Mouse (Mus musculus) forebrain, postnatal 0 days (tissue): Measurements from ENCODE around the gene Srpr. TPM values are rescaled to one million over a fixed set of nuclear protein-coding genes. Genes with fewer than 3 reads are reported as not detected.

Source experiments
- ATAC-seq: fragments of 200-750 bp; cut with Nextera tagmentation; 2 replicates; pipeline ENCODE4 v1.8.0; 2017; ENCODE audit warnings: mild to moderate bottlenecking, moderate library complexity
- DNase-seq: peaks from one replicate; pipeline ENCODE4 v3.0.0-alpha.2; 2015
- H3K27ac ChIP-seq: fragments of 300-500 bp; sonication (generic); 2 replicates; pipeline ENCODE4 v1.5.1; 2014; ENCODE audit warnings: low read depth, mild to moderate bottlenecking, antibody characterized with exemption, low read length, moderate library complexity, mixed read lengths
- H3K27me3 ChIP-seq: fragments of 300-500 bp; sonication (generic); 2 replicates; pipeline ENCODE4 v1.6.1; 2014; ENCODE audit warnings: mild to moderate bottlenecking, low read length, mixed read lengths; ENCODE audit not compliant: insufficient read depth
- H3K36me3 ChIP-seq: fragments of 300-500 bp; sonication (generic); 2 replicates; pipeline ENCODE4 v1.6.1; 2014; ENCODE audit warnings: mild to moderate bottlenecking, moderate library complexity; ENCODE audit not compliant: insufficient read depth
- H3K4me1 ChIP-seq: fragments of 300-500 bp; sonication (generic); 2 replicates; pipeline ENCODE4 v1.6.1; 2014; ENCODE audit warnings: antibody characterized with exemption; ENCODE audit not compliant: insufficient read depth
- H3K4me2 ChIP-seq: fragments of 300-500 bp; sonication (generic); 2 replicates; pipeline ENCODE4 v1.6.1; 2014; ENCODE audit warnings: low read depth, mild to moderate bottlenecking, moderate library complexity
- H3K4me3 ChIP-seq: fragments of 300-500 bp; sonication (generic); 2 replicates; pipeline ENCODE4 v1.5.1; 2014; ENCODE audit warnings: low read depth, low read length, mixed read lengths
- H3K9ac ChIP-seq: fragments of 300-500 bp; sonication (generic); 2 replicates; pipeline ENCODE4 v1.6.1; 2014; ENCODE audit warnings: mild to moderate bottlenecking
- H3K9me3 ChIP-seq: fragments of 300-500 bp; sonication (generic); 2 replicates; pipeline ENCODE4 v1.6.1; 2016; ENCODE audit warnings: low read length
- CTCF ChIP-seq: sonication (generic); IDR thresholded peaks from 2 replicates; pipeline ENCODE4 v1.5.1; 2016; ENCODE audit warnings: antibody characterized with exemption, control low read depth, low read depth
- WGBS: fragments of 180-500 bp; shearing (Covaris S2); extraction: QIAGEN DNeasy Blood & Tissue Kit; methylation state at CpG from one replicate; pipeline ENCODE4 v1.1.7; 2014; 5-methylcytosine and 5-hydroxymethylcytosine counted together
- polyA plus RNA-seq: library from polyadenylated mRNA; unstranded; fragments of >200 nt; fragmentation: Nextera tagmentation; extraction: Ambion mirVana; gene quantifications from 2 replicates; pipeline ENCODE4 v1.2.1, GENCODE M21; 2015
- total RNA-seq: library from RNA; depleted of rRNA; stranded (reverse); fragments of >200 nt; gene quantifications from 2 replicates; pipeline ENCODE4 v1.2.3, GENCODE M21; 2014

The Srpr gene
- total and polyA plus RNA-seq, 2 experiments from 2014 or later = 37.6 to 45.7 TPM

DNA sequence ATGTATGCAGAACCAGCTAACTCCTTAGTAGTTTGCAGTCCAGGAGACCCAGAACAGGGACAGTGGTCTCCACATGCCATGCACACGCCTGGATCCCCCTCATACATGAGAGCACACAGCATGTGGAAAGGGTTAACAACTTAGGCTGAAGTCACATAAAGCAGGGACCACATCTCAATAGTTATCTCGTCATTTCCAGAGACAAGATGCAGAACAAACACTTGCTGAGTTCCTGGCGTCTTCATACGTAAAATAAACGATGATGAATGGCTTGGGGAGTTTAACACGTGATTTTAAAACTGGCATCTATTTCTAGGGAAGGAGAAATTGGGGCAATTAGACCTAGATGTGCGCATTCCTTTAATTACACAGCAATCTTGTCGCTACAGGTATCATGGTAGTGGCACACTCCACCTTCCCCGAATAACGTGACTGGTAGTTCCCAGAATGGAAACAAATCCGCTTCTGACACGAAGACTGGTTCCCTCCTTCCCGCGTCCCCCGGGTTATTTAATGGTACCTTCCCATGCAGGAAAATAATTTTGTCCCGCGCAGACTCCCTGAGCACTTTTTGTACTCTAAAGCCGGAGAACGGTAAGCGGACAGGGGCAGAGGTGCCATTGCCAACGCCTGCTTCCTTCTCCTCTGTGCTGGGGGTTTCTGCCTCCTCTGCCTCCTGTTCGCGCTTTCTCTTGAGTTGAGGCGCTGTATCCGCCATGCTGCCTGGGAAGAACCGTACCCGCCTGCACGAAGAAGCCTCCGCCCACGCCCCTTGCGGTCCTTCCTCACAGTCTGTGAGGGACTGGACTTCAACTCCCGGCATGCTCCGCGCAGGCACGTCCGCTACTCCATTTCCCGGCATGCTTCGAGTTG is 24.5 kb upstream of the Srpr start, which contains the start of gene Dcps:
TSS of gene Dcps (minus strand) at position 811 of the 873 bp plus-strand sequence.
- Histone ChIP-seq H3K36me3 (peaks cover 6% of the 10 kb centered on the region), H3K4me1 (no peaks in the 10 kb centered on the region), H3K27me3 (no peaks in the 10 kb centered on the region), H3K4me2 (peak within 1 kb of the TSS; percentile 81), H3K9ac (peak within 1 kb of the TSS; percentile 62), H3K27ac (peak within 1 kb of the TSS; percentile 89), H3K9me3 (no peaks in the 10 kb centered on the region), H3K4me3 (peak within 1 kb of the TSS; percentile 51)
- TF ChIP-seq CTCF = peak; percentile 64
- WGBS = under 1% methylated on average over 38 of the region's 38 CpGs
- peak; percentile 98 for ATAC-seq
- DNase-seq = peak; percentile 97

DNA sequence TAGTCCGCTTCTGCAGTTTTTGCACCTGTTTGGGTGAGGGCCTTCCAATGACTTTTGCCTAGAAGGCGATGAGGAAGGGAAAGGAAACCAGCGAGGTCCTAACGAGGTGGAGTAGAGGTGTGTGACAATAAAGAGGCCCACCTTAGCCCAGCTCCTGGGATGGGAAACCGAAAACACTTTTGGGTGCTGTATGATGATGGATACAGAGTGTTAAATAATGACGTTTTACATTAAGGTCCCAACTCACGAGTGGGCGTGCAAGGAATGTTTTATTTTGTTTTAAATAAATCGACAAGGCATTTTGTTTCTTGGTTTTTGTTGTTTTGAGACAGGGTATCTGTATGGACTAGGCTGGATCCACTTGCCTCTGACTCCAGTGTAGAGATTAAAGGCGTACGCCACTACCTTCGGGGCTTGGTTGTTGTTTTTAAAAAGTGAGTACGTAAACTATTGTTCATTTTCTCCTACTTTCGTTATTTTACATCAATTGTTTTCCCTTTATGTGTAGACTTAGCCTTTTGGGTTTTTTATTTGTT is 23.8 kb upstream of the Srpr start:
- Histone ChIP-seq H3K4me3 (peak overlapping the region; percentile 51), H3K27ac (peak overlapping the region; percentile 89), H3K4me1 (no peaks in the 10 kb centered on the region), H3K36me3 (no peaks in the 10 kb centered on the region), H3K4me2 (peak overlapping the region; percentile 81), H3K9ac (peak overlapping the region; percentile 62), H3K27me3 (no peaks in the 10 kb centered on the region), H3K9me3 (no peaks in the 10 kb centered on the region)
- WGBS = 43% methylated on average over 14 of the region's 14 CpGs
- ATAC-seq (no peak; the same call in 1 of the 2 replicates), DNase-seq (no peak)
- no peak for TF ChIP-seq CTCF

DNA sequence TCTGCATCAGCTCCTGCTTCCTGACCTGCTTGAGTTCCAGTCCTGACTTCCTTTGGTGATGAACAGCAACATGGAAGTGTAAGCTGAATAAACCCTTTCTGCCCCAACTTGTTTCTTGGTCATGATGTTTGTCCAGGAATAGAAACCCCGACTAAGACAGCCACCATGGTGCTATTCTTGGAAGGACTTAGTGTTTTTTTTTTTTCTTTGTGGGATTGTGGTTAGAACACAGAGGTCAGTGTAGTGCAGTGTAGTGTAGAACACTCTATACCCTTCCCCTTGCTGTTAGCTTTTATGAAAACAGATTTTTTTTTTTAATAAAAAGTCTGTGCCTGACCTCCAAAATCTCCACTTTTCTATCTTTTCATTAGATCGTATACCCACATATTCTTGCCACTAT is 17.1 kb upstream of the Srpr start:
- H3K4me3 ChIP-seq = no peak overlapping the region
- H3K4me2 ChIP-seq = no peak overlapping the region
- 84% methylated on average over 2 of the region's 2 CpGs for WGBS
- H3K9ac ChIP-seq = no peak overlapping the region
- DNase-seq = no peak
- H3K9me3 ChIP-seq = no peaks in the 10 kb centered on the region
- no peak for TF ChIP-seq CTCF
- no peaks in the 10 kb centered on the region for H3K36me3 ChIP-seq
- no peaks in the 10 kb centered on the region for H3K27me3 ChIP-seq
- no peak overlapping the region for H3K27ac ChIP-seq
- H3K4me1 ChIP-seq = no peaks in the 10 kb centered on the region
- ATAC-seq = no peak

DNA sequence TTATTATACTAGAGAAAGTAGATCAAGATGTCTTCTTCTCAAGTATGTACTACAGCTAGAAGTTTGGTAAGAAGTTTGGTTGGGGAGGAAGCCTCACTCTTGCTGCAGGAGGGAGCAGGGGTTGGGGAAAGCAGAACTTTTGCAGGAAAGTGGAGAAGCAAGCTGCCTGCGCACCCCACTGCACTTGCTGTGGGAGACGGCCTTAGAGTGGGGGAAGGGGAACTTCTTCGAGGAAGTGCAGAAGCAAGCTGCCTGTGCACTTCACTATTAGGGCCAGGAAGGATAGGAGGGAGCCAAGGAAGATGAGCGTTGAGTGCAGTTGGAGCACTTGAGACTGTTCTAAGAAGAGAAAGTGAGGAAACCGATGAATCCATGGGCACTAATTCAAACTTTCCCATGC is 16.6 kb upstream of the Srpr start:
- Histone ChIP-seq H3K36me3 (no peaks in the 10 kb centered on the region), H3K27ac (no peak overlapping the region), H3K9ac (no peak overlapping the region), H3K9me3 (no peaks in the 10 kb centered on the region), H3K27me3 (no peaks in the 10 kb centered on the region), H3K4me1 (no peaks in the 10 kb centered on the region), H3K4me2 (no peak overlapping the region), H3K4me3 (no peak overlapping the region)
- no peak for ATAC-seq
- no peak for DNase-seq
- WGBS = 67% methylated on average over 5 of the region's 5 CpGs
- no peak for TF ChIP-seq CTCF

DNA sequence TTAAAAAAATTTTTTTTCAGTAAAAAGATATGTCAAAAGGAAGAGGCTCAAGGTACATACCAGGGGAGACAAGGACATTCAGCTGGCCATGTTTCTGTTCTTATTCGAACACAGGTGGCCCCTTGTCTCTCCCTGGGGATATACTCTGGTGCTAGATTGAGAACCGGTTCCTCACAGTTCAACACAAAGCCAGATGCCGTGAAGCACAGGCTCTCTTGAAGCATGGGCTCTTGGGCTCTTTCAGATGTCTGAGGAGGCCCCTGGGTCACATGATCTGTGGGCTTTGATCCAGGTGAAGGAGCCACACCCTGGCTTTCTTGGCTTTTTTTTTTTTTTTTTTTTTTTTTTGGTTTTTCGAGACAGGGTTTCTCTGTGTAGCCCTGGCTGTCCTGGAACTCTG is 13.5 kb upstream of the Srpr start:
- no peaks in the 10 kb centered on the region for H3K27me3 ChIP-seq
- H3K9me3 ChIP-seq = no peaks in the 10 kb centered on the region
- no peak overlapping the region for H3K9ac ChIP-seq
- no peak for TF ChIP-seq CTCF
- ATAC-seq = no peak
- H3K4me2 ChIP-seq = no peak overlapping the region
- no peaks in the 10 kb centered on the region for H3K4me1 ChIP-seq
- no peak for DNase-seq
- H3K36me3 ChIP-seq = no peaks in the 10 kb centered on the region
- WGBS = 90% methylated on average over 4 of the region's 4 CpGs
- H3K4me3 ChIP-seq = no peak overlapping the region
- H3K27ac ChIP-seq = no peak overlapping the region

DNA sequence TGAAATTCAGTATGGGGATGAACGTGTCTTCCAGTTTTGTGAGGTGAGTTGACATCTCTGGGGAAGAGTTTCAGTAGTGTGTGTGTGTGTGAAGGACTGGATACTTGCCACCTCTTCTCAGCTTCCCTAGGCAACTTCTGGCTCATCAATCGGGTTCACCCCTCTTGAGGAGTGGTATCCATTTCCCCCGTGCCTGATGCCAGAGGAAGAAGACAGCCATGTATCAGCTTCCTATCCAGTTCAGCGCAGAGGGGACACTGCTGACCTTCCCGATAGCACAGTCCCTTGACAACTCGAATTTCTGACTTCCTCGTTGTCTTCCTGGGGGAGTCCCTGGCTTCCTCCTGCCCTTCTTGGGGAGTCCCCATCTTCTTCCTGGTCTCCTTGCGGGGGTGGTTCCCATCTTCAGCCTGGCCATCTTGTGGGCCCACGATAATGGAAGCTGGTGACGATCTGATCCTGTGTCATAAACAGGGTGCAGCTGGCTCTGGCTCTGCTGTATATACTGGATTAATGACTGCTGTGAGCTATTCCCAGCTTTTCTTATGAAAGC is 12.5 kb upstream of the Srpr start:
- WGBS = 90% methylated on average over 10 of the region's 10 CpGs
- no peak overlapping the region for H3K4me2 ChIP-seq
- ATAC-seq = no peak

DNA sequence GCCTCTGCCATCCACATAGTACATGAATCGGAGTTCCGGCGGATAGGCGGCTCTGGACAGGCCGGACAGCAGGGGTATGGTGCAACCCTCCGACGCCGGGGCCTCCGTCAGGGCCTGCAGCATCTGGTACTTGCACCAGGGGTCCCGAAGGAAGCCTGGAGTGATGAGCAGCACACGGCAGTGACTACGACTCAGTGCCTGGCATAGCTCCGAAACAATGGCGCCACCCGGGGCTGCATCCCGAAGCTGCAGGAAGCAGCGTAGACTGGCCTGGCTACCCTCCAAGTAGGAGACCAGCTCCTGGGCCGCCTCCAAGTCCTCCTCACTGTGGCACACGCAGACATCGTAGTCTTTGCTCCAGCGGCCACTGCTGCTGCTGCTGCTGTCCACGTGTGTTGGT is 11.3 kb upstream of the Srpr start:
- Histone ChIP-seq H3K4me1 (no peaks in the 10 kb centered on the region), H3K36me3 (no peaks in the 10 kb centered on the region), H3K9ac (no peak overlapping the region), H3K9me3 (no peaks in the 10 kb centered on the region), H3K27ac (no peak overlapping the region), H3K4me3 (no peak overlapping the region), H3K27me3 (no peaks in the 10 kb centered on the region), H3K4me2 (peak overlapping the region; percentile 29)
- peak; percentile 46; the same call in 1 of the 2 replicates for TF ChIP-seq CTCF
- DNase-seq = peak; percentile 78
- ATAC-seq = peak; percentile 79
- WGBS = 55% methylated on average over 22 of the region's 22 CpGs

More for the DNA sequence above, 12.5 kb upstream of the Srpr start:
- Histone ChIP-seq H3K4me3 (no peak overlapping the region), H3K36me3 (no peaks in the 10 kb centered on the region), H3K27me3 (no peaks in the 10 kb centered on the region), H3K9me3 (no peaks in the 10 kb centered on the region), H3K4me1 (no peaks in the 10 kb centered on the region), H3K27ac (no peak overlapping the region), H3K9ac (no peak overlapping the region)
- no peak for TF ChIP-seq CTCF
- DNase-seq = no peak
